Mouse (Mus musculus): ENCODE data around the gene Lsp1.

The Lsp1 gene
- long read RNA-seq, experiment 1, transcript Lsp1-204 (11 exons, 1,395 nt) = minor isoform, 5 of 27 reads
- long read RNA-seq, experiment 1, transcript Lsp1-201 (11 exons, 1,695 nt) = major isoform, 16 of 27 reads
- long read RNA-seq, experiment 1, partial matches to known transcripts = 1 of 27 reads
- long read RNA-seq, experiment 1, other reads (novel, unspliced or antisense) = 4 of 27 reads
- long read RNA-seq, experiment 2, partial matches to known transcripts = 0 of 6 reads
- long read RNA-seq, experiment 2, other reads (novel, unspliced or antisense) = 1 of 6 reads

DNA sequence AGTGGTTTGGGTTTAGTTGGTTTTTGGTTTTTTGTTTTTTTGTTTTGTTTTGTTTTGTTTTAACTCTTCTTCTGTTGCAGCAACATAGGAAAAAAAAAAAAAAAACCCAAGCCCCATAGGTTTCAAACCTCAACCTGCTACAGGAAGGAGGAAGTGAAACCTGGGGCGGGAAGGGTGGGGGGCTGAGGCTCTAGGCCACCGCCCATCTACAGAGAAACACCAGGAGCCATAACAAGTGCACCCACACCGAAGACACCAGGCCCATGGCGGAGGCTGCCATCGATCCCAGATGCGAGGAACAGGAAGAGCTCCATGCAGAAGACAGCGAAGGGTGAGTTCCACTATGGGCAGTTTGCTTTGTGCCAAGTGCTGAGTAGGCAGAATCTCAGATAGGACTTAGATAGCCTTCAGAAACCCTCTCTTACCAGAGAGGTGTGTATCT lies at the start of gene Lsp1:
TSS of gene Lsp1 (plus strand) at position 174 of the 442 bp plus-strand sequence.
- intact Hi-C loops (cut with DNase I) = no loop called here

DNA sequence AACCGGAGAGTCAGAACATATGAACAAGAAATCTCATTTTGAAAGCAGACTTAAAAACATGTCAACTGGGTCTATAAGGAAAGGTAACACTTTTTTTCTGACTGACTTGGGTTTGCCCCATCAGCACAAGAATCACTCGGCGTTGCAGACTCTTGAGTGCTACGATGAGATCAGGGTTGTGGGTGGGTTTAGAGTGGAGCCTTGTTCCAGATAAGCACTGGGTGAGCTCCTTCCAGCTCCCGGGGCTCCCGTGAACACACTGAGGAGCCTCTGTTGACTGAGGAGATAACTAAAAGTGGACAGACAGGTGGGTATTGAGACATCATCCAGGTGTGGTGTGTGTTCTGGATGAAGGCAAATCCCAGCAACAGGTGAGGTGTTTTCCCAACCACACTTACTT lies 47.3 kb upstream of the Lsp1 start:
- intact Hi-C loops (cut with DNase I) = no loop called here

DNA sequence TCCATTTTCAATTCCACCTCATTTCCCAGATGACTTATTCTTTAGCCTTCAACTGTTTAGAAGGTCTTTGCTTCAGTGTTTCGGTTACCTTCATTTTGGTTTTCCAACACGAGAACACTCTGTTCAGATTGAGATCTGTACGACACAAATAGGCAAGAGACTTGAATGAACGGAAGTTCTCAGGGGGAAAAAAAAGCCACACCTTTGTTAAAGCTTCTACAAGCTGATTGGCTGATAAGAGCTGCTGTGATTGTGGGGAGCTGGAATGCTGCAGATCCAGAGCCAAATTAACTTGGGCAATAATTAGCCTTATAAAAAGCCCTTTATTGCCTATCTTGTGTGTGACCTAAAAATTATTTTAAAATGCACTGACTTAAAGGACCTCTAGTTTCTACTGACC lies 45.3 kb upstream of the Lsp1 start:
- intact Hi-C loops (cut with DNase I) = no loop called here

DNA sequence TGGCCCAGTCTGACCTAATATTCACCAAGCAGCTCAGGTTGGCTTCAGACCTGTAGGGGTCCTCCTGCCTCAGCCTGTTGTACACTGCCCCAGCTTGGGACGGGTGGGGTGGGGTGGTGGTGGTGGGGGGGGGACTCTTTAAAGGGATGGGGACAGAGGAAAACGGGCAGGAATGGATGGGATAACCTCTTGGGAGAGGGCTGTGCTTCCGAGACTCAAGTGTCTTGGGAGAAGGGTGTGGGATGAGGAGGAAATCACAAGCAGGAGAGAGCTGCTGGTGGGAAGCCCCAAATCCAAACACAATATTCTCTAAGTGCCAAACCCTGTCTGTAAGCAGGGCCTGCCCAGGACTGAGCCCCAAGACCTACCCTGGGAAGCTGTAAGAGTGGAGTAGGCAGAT lies 44.4 kb upstream of the Lsp1 start:
- intact Hi-C loops (cut with DNase I) = no loop called here

DNA sequence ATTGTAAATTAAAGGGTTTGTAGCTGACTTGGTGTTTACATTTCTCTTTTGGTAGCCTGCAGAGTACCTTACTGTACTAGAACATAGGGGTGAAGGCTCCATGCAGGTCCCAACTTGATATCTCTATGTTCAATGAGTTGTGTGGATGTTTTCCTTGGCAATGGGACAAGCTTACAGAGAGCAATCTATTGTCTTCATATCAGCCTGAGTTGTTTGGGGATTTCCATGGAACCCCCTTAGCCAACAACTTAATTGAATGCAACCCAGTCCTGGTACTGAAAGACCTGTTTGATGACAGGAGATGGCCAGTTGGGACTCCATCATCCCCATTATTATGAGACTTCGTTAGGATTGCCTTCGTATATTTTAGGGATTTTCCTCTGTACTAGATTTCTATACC lies 42.6 kb upstream of the Lsp1 start:
- intact Hi-C loops (cut with DNase I) = no loop called here

DNA sequence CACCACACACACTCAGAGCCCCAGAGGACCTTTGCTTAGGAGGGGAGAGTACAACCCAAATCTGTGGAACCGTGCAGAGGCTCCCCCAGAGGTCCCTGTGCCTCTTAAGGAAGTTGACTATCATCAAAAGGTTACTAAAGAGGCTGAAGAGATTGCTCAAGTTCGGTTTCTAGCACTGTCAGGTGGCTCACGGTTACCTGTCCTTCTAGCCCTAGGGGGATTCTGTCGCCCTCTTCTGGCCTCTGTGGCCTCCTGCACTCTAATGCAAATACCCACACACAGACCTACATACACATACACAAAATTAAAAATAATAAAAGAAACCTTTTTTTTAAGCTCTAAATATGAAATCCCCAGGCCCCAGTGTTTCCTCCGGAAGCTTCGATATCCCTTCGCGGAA lies 41.9 kb upstream of the Lsp1 start:
- intact Hi-C loops (cut with DNase I) = no loop called here

DNA sequence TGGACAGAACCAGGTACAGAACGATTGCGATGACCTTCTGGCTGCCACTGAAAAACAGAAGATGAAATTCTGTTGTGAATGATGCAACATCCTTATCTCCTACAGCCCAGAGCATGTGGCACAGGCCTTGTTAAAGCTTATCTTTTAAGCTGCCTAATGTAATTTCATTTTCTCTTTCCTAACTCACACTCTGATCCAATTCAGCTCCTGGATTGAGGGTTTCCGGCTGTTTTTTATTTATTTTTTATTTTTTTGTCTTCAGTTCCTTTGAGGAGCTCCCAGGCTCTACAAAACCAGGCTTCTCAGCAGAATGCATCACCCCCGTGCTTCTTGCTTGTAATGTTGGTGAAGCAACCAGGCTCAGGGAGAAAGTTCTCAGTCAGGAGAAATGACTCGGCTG lies 40.7 kb upstream of the Lsp1 start:
- intact Hi-C loops (cut with DNase I) = no loop called here

DNA sequence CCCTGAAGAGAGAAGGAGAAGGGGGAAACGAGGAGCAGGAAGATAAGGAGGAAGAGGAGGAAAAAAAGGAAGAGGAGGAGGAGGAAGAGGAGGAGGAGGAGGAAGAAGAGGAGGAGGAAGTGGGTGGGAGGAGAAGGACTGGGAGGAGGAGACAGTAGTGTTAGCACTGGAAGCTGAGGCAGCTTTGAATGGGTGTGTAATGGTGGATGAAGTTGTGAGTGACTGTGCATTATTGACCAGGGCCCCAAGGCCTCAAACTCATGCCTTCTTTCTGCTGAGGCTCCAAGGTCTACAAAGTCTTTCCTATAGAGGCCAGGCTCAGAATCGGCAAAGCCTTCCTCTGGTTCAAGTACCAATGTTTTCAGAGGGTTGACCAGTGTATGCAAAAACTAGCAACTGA lies 38.8 kb upstream of the Lsp1 start:
- intact Hi-C loops (cut with DNase I) = no loop called here

DNA sequence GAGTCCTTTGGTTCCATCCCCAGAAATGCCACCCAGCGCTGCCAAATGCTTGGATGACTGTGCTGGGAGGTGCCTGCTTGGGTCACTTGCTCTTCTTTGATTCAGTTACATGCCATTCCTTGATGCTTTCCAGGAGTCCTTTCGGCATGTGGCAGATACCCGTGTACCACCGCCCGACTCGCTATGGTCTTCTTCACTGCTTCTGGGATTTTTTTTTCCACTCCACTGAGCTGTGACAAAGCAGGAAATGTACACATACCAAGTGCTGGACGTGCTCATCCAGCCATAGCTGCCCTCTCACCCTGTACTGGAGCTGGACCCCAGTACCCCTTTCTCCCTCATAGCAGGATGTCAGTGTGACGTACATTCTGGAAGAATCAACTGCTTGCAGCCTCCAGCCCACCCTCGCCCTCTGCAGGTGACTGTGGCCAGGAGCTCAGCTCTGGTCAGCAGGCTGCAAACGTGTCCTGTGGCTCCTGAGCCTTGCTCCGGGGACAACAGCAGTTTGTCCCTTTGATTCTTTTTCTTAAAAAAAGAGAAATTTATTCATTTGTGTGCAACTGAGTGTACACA lies 34.9 kb upstream of the Lsp1 start:
- intact Hi-C loops (cut with DNase I) = no loop called here

DNA sequence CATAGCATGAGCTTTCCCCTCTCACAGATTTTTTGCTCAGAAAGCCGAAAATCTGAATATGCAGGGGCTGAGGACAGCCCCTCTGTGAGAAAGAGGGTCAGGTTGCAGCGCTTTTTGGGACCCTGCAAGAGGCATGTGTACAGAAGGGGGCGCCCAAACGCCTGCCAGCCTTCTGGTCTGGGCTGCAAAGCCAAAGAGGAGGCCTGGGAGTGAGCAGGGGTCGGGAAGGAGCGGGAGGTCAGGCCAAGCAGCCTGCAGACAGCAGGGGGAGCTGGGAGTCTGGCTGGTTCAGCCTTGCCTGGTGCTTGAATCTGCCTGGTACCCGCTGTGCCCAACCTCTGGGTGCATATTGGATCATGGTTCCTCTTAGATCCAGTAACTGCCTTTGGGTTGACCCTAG lies 32.4 kb upstream of the Lsp1 start:
- intact Hi-C loops (cut with DNase I) = no loop called here

DNA sequence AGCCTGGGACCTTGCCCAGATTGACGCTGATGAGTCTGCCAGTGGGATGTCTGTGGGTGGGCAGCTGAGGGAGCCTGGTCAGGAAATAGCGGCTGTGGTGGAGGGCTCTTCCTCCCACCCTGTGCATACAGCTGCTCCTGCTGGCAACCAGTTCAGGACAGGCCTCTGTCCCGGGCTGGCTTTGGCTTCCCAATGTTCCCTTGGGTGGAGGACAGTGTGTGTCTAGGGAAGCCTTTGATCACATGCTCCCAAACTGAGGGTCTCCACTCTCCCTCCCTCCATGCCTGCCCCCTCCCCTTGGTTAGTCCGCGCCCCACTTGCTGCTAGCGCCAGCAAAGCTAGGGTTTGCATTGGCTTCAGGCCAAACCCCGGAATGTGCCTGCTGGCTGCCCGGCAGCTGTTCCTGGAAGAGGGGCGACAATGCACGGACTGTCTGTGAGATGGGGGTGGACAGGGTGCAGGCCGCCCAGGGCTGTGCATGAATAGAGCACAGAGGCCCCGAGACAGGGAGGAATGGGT lies 30.4 kb upstream of the Lsp1 start:
- intact Hi-C loops (cut with DNase I) = no loop called here

DNA sequence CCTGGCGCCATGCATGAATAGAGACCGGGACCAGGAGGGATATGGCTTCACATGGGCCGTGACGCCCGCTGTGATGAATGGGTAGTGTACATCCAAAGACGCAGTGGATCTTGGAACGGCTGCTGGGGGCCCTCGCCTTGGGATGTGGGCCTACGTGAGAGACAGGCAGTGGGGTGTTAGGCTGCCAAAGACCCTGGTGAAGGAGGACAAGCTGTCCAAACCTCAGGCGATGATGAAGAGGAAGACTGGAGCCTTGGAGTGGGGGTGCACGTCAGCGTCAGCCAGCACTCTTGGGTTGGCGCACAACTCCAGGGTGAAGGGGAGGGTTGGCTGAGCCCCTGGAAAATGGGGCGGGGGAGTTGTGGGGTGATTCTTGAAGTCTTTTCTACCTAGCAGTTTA lies 29.5 kb upstream of the Lsp1 start:
- intact Hi-C loops (cut with DNase I) = no loop called here

DNA sequence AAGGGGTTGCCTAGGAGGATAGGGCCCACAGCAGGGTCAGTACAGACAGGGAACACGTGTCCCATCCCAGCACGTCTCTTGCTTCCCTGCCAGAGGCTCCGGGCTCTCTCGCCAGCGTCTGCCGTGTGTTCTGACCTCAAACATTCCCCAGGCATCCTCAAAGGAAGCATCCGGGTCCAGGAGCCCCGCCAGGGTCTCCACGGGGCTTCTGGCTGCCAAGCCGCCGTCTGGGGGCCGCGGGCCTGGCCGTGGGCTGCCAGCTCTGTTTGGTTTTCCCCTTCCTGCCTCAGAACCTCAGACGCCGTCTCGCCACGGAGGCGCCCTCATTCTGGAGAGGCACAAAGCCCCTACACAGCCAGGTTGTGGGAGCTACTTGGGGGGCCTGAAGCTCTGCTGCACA lies 27.0 kb upstream of the Lsp1 start:
- intact Hi-C loops (cut with DNase I) = no loop called here

DNA sequence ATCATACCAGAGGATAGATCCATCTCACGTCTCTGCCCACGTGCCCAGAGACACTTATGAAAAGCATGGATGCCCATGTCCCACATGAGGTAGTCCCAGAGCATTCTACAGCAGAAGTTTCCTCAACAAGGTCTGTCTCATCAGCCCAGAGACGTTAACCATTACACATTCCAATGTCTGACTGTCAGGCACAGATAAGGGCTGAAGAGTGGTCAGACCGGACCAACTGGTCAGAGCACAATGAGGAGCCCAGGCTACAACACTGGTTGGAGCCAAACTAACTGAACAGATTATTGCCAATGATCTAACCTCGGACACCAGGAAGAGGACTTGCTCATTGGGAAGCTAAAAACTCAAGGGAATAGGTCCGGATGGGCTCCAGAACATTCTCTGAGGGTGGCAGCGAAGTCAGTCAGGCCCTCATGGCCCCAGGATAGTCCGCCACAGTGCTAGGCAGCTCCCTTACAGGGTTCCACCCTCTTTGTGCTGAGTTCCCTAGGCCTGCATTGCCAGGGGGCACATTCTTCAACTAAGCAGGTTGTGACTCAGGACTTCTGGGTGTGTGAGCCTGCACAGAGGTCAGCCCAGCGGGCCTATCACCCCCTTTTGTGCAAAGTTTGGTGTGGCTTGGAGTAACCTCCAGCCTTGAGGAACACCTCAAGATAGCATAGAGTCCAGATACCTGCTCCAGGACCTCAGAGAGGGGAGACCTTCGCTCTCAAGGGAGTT lies 26.3 kb upstream of the Lsp1 start, which contains the start of gene Syt8:
TSS of gene Syt8 (plus strand) at position 714 of the 729 bp plus-strand sequence.
- intact Hi-C loops (cut with DNase I) = no loop called here

DNA sequence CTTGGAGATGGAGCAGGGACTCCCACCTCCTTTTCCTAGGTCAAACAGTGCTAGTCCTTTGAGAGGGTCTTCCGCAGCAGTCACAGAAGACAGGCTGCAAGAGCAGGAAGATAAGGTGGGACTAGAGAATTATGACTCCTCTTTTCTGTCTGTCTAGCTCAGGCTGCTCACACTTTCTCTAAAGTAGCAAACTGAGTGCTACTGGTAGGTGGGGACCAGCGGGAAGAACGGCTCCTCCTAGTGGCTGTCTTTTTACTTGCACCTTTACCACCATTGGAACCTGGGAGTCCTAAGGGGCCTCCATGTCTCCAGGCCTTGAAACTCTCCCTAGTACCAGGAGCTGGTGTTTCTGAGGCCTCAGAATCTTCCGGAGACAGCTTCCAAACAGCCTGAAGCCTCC lies 25.1 kb upstream of the Lsp1 start:
- intact Hi-C loops (cut with DNase I) = loop anchor here (5.0 kb wide), 1 partner anchor 147 kb away; no protein-coding TSS in a partner anchor

DNA sequence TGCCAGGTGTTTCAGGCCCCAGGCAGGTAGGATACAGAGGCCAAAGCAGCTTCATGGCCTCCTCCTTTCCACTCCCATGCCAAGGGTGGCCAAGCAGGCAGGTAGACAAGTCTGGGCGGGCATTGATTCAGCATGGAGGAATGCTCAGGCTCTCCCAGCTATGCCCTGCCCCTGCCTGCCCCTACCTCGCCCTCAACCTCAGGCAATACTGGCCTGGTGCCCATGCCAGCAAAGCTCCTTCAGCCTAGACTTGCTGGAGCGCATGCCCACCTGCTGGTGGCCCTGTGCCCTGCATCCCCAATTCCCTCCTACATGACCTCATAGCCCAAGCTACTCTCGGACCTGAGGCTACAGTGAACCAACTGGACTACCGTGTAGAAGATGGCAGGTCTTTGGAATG lies 23.3 kb upstream of the Lsp1 start:
- intact Hi-C loops (cut with DNase I) = loop anchor here (5.0 kb wide), 1 partner anchor 145 kb away; no protein-coding TSS in a partner anchor

DNA sequence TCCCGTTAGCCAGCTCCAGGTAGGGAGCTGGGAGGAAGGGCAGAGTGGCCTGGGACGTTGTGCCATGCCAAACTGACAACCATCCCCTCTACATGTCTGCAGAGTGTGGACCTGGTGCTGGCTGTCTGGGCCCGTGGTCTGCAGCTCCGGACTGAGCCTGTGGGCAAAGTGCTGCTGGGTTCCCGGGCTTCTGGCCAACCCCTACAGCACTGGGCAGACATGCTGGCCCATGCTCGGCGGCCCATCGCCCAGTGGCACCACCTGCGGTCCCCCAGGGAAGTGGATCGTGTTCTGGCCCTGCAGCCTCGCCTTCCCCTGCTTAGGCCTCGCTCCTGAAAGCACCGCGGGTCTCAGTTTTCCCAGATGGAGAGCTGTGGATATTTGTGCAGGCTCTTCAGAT lies 20.6 kb upstream of the Lsp1 start:
- intact Hi-C loops (cut with DNase I) = loop anchor here (5.0 kb wide), 1 partner anchor 142 kb away; no protein-coding TSS in a partner anchor

DNA sequence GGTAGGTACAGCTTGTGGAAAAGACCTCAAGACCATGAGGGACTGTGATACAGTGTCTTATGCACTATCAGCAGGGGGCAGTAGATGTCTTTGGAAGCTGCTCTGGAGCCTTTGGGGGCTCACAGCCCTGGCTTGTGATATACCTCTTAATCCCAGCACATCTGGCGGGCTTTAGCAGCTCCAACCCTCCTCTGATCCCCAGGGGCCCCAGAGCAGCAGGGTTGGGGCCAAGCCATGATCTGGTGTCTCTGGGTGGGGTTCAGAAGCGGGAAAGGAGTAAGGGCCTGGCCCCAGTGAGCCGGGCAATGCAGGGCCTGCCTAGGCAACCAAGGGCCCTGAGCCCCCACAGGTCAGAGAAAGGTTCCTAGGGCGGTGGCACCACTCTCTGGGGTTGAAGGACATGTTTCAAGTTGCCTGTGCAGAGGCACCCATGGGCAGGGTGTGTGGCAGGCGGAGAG lies 19.9 kb upstream of the Lsp1 start:
- intact Hi-C loops (cut with DNase I) = no loop called here

DNA sequence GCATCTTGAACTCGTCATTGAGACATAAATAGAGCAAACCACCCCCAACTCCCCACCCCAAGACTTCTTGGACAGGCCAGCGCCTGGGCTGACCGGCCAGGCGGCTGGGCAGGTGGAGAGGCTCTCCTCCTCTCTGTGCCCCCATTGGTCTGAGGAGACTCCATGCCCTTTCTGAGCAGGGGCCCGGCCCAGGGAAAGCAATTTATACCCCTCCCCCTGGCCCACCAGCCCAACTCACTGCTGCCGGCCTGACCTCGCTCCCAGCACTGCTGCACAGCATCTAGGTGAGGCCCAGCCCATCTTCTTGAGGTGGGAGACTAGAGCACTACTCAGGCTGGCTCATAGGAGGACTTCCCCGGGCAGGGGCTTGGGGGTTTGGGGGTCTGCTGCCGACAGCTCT lies 19.0 kb upstream of the Lsp1 start, which contains the start of gene Tnni2:
TSS of gene Tnni2 (plus strand) at position 224 of the 400 bp plus-strand sequence.
- intact Hi-C loops (cut with DNase I) = no loop called here

DNA sequence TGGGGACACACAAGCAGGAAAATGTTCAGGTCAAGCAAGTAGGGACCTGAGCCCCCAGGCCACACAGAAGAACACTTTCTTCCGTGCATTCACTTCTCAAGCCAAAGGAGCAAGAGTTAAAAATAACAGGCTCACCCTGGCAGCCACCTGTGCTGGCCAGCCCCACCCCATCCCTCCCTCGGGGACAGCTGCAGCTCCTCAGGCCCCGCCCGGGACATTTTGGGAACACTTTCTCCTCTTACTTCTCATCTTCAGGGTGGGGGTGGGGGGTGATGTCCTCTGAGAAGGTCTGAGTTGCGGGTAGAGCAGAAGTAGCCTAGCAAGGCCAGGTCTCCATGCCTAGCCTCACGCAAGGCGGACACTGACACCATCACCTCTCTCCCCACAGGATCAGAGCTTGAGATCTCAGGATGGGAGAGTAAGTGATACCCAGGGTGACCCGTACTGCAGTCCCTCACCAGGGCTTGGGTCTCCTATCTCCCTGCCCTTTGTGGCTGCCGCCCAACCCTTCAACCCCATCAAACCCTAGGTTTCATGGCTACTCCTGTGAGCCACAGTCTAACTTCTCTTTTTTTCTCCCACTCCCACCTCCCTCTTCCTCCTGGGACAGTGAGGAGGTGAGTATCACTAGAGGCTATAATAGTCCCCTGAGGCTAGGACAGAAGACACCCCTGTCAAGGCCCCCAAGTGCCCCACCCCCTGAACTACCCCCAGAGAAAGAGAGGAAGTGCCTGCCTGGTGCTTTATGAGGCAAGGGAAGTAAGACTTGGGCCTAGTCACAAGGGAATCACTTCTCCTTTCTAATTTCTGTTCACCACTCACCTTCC lies 18.3 kb upstream of the Lsp1 start:
- intact Hi-C loops (cut with DNase I) = no loop called here

DNA sequence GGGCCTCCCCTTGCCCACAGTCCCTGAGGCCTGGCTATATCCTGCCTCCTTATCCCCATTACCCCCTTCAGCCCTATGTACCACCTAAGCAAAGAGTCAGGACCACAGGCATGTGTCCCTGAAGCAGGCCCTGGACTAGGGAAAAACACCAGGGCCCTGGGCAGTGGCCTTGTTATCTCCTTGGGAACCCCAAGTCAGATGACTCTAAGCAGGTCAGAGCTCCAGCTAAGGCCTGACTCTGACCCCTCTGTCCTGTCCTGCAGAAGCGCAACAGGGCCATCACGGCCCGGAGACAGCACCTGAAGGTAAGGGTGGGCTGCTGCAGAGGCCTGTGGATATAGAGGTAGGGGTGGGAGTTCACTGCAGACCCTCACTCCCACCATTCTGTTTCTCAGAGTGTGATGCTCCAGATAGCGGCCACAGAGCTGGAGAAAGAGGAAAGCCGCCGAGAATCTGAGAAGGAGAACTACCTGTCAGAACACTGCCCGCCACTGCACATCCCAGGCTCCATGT lies 17.6 kb upstream of the Lsp1 start:
- intact Hi-C loops (cut with DNase I) = no loop called here
